Mouse (Mus musculus) testis, postnatal 14 days (tissue): ENCODE measurements around the gene Vmn1r111.
"Not testable (repeated sequence)": the region's sequence is repeated elsewhere in the genome, so short reads cannot be mapped to it uniquely, and the experiment has no call there.

ENCODE experiments used
- DNase-seq: peaks from one replicate; pipeline ENCODE4 v3.0.0; 2021; ENCODE audit warnings: low spot score

Gene Vmn1r111

GRCm38 (mm10) chr7:20703116-20703515, at the start of gene Vmn1r111:
Vmn1r111 (minus strand) TSS chr7:20703216.
- not testable (repeated sequence) for DNase-seq

DNA sequence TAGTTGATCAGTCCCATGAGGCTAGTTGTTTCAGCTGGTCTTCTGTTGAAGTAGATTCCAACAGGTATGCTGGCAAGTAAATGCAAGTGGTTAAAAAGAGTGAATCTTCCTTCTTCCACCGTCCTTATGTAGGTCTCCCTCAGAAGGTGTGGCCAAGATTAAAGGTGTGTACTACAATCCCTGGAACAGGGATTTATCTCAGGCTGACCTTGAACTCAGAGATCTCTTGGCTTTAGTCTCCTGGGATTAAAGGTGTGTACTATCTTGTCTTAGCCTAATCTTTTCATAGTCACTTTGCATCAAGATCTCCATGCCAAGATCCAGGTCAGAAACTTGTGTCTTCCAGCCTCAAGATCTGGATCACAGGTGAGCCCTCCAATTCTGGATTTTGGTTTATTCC, 27.5 kb upstream of the Vmn1r111 start, which contains the start of gene Gm10668:
Gene Gm10668 (minus strand): TSS at position 101 of the 400 bp plus-strand sequence.
- DNase-seq: not testable (repeated sequence)

- not testable (repeated sequence) for DNase-seq
These were observed 34.4 kb downstream of the Vmn1r111 start, which contains the start of gene Vmn1r107 for GRCm38 (mm10) chr7:20668618-20669017. Vmn1r107 (plus strand) TSS chr7:20668918.
